Mouse (Mus musculus): ENCODE data around the gene Idi1. TPM values are rescaled to one million over a fixed set of nuclear protein-coding genes. Genes with fewer than 3 reads are reported as not detected.
"Not testable (repeated sequence)": the region's sequence is repeated elsewhere in the genome, so short reads cannot be mapped to it uniquely, and the experiment has no call there.

The Idi1 gene
- 1 to 10 TPM; 5.6 to 6.4 TPM for total RNA-seq (2021)

DNA sequence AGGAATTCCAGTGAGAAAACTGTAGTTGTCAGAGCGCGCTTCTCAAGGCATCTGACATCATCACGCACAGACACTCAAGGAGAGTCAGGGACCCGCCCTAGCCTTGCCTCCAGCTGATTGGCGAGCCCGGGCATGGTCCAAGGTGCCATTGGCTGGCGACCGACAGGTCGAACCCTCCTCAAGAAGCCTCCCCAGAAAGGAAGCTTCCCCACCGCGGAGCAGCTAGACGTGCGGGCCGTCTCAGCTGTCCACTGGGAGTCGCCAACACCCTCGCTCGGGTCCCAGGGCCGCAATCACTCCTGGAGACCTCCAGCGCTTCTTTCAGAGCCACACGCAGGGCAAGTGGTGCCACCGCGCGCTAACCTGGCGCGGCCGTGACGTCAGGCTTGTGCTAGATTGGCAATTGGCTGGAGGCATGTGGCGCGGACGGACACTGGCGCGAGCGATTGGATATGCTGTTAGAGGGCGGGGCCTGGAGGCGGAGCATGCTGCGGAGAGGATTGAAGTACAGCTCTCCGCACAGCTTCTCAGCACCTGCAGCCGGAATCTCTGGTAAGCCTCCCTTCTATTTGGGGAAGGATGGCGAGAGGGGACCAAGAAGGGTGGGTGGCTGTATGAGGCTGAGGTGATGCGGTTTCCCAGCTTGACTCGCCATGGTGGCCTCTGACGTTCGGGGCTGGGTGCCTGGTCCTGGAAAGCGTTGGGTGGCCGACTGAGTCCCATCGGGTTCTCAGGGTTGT is at the start of gene Idi1:
Gene Idi1, plus strand, starts transcription at position 57 of the 740 bp plus-strand sequence.
- peak; percentile 93 for DNase-seq (ENCODE audit: low spot score)
- intact Hi-C loops (cut with DNase I): loop anchor here (10.0 kb wide), 2 partner anchors 109 to 209 kb away; partner anchors contain the start of genes Gtpbp4 and Larp4b

DNA sequence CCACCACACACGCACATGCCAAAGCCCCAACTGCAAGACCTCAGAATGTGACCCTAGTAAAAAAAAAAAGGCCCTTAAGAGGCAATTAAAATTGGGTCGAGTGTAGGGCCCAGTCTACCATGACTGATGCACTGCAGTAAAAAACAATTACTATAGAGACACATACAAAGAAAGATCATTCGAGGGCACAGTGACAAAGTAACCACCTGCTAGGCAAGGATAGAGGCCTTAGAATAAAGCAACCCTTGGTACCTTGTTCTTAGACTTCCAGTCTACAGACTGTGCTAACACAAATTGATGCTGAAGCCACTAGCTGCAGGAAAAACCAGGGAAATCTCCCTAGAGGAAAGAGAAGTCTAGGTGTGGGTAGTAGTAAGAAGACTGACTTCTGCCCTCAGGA is 46.9 kb upstream of the Idi1 start:
- intact Hi-C loops (cut with DNase I): no loop called here
- DNase-seq (ENCODE audit: low spot score): no peak

DNA sequence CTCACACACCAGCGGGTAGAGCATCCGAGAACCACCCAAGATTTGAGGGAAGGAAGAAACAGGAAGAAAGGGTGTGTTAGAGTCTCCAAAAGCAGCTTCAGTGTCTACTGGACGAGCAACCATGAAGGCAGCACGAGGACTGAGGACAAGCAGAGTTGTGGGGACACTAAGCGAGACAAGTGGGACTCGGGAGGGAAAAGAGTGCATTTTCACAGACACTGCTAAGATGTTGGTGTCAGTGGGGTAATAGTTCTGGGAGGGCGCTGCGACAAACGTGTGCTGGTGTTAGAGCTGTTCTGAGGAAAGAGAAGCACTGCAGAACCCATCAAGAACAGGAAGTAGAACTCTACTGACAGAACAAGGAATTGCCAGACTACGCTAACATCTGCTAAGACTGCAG is 46.2 kb upstream of the Idi1 start:
- DNase-seq (ENCODE audit: low spot score): no peak
- intact Hi-C loops (cut with DNase I): no loop called here

DNA sequence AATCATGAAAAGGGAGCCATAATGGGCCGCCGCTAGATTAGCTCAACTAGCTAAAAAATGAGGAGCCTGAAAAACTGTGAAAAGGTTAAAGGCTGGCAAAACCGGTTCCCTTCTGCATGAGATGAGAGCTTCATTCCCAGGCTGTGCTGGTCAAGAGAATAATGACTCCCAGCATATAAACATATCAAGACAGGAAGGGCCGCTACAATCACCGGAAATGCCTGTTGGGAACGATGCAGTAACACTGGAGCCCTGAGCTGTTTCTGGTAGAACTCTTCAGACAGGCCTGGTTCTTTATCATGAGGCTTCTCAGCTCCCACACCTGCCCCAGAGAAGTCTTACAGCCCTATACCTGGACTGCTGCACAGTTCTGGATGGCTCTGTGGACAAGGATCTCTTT is 45.4 kb upstream of the Idi1 start:
- peak; percentile 16 for DNase-seq (ENCODE audit: low spot score)
- intact Hi-C loops (cut with DNase I): loop anchor here (10.0 kb wide), 1 partner anchor 155 kb away; the partner anchor contains the start of gene Gtpbp4

DNA sequence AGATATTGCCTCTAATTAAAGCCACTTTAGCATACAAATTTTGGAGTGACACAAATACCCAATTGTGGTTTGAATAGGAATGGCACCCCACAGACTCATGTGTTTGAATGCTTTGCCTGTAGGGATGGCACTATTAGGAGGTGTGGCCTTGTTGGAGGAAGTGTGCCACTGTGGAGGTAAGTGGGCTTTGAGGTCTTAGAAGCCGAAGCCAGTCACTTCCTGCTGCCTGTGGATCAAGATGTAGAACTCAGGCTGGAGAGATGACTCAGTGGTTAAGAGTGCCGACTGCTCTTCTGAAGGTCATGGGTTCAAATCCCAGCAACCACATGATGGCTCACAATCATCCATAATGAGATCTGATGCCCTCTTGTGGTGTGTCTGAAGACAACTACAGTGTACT is 44.4 kb upstream of the Idi1 start:
- DNase-seq (ENCODE audit: low spot score): no peak
- intact Hi-C loops (cut with DNase I): loop anchor here (10.0 kb wide), 1 partner anchor 154 kb away; the partner anchor contains the start of gene Gtpbp4

DNA sequence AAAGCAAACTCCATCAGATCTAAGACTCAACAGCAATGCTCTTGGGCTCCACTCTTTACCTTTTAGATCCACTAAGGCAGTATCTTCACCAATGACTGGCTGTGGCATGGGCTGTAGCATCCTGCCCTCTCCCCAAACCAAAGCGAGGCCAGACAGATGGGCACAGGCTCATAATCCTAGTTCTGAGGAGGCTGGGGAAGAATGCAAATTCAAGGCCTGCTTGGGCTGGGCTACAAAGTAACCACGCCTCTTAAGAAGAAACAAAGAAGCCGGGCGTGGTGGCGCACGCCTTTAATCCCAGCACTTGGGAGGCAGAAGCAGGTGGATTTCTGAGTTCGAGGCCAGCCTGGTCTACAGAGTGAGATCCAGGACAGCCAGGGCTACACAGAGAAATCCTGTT is 43.5 kb upstream of the Idi1 start:
- not testable (repeated sequence) for DNase-seq (ENCODE audit: low spot score)
- intact Hi-C loops (cut with DNase I): loop anchor here (10.0 kb wide), 1 partner anchor 153 kb away; the partner anchor contains the start of gene Gtpbp4

DNA sequence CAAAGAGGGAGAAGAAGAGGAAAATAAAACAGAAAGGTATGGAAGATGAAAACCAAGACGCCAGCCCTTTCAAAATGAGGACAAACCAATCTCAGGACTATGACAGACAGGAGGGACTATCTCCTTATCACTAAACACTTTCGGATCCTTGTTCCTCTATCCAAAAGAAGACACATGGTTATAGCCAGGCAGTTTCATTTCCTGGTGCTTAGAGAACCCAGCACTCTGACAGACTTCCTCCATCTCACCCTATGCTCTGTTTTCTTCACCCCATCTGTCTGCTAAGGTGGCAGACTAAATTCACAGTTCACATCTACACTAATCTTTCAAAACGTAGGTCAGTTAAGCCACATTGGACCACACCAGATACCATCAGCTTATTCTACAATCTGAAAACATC is 43.0 kb upstream of the Idi1 start:
- DNase-seq (ENCODE audit: low spot score): no peak
- intact Hi-C loops (cut with DNase I): loop anchor here (10.0 kb wide), 1 partner anchor 153 kb away; the partner anchor contains the start of gene Gtpbp4

DNA sequence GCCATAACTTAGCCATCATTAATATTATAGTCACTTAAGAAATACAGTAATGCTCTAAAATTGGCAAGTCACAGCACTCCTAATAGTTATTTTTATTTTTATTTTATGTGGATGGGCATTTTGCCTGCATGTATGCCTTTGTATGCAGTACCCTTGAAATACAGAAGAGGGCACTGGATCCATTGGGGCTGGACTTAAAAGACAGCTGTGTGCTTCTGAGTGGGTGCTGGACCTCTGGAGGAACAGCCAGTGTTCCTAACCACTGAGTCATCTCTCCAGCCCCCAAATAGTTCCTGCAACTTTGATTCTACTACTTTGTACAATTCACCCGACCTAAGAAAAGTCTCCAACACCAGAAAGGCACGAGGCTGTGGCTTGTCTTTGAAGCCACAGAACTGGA is 37.6 kb upstream of the Idi1 start:
- intact Hi-C loops (cut with DNase I): loop anchor here (2.0 to 10.0 kb wide), 2 partner anchors 23 to 147 kb away; partner anchors contain the start of genes Gtpbp4 and Wdr37
- DNase-seq (ENCODE audit: low spot score): no peak

DNA sequence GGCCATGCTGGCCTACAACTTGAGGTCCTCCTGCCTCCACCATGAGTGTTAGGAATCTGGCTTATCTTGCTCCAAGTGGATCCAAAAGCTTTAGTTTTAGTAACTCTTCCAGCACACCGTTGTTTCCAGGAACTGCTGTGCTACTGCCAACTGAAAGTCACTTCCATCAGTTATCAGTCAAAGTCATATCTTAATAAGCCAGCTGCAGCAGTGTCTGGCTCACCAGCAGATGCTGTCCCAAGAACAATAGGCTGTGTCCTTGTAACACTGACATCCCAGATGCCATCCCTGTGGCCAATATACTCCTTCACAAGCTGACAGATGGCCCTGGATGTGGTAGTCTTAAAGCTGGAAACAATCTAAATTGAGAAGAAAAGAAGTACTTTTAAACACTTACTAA is 36.0 kb upstream of the Idi1 start:
- DNase-seq (ENCODE audit: low spot score): no peak
- intact Hi-C loops (cut with DNase I): loop anchor here (10.0 kb wide), 1 partner anchor 145 kb away; the partner anchor contains the start of gene Gtpbp4

DNA sequence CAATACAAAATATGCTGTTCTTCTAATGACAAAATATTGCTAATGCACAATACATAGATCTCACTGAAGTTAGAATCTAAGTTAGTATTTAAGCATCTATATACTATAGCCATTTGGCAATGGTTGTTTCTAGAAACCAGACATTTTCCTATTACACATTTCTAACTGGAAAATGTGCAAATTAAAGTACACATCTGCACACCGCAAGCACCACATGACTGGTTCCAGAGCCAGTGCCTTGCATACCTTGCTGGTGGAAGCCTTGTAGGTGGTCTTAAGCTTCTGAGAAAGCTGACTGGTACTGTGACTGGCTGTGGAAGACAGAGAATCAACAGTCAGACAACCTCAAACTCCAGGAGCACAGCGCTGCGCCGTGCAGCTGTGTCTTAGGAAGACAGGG is 31.9 kb upstream of the Idi1 start:
- intact Hi-C loops (cut with DNase I): no loop called here
- no peak for DNase-seq (ENCODE audit: low spot score)

DNA sequence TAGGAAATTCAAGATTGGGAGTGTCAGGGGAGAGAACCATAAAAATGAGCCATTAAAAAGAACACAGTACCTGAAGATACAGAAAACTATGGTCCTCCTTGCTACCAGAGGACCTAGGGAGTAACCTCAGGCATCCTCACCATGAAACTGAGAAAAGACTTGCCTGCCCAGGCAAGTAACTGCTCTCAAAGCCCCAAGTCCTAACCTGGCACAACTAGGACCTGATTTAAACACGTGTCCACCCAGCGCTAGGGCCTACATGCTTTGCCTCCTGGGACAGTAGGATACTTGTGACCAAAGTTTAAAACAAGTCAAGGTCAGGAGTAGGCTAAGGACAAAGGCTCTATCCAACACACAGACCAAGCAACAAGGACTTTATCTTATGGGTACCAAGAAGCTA is 30.5 kb upstream of the Idi1 start:
- intact Hi-C loops (cut with DNase I): no loop called here
- no peak for DNase-seq (ENCODE audit: low spot score)

DNA sequence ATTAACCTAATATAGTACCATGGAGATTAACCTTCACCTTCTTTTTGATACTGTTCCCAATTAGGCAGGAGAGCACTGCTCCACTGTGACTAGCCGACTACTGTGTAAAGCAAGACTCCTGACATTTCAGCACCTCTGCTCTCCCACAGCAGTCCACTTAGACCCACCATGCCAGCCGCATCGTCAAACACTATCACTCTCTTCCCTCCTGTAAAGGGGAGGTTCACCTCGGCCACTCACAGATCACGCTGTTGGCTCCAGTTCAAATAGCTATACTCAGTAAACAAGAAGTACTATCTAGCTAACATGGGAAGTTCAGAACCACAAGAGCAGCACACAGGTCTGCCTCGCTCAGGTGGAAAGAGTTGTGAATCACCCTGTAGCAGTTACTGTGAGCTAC is 26.8 kb upstream of the Idi1 start:
- DNase-seq (ENCODE audit: low spot score): no peak
- intact Hi-C loops (cut with DNase I): no loop called here

DNA sequence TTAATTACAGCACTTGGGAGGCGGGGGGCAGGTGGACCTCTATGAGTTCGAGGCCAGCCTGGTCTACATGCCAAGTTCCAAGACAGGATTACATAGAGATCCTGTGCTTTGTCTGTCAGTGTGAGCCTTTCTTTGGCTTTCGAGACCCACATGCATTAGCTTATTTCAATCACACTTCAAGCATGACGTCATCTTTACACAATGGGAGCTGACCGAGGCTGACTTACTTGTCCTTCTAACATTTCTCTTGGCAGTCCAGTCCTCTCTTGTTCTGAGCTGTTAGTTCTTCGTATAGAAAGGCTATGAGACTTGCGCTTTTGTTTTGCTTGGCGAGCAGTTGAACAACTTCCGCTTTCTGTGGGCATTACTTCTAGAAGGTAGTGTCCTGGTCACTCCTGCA is 24.4 kb upstream of the Idi1 start:
- DNase-seq (ENCODE audit: low spot score): no peak
- intact Hi-C loops (cut with DNase I): no loop called here

DNA sequence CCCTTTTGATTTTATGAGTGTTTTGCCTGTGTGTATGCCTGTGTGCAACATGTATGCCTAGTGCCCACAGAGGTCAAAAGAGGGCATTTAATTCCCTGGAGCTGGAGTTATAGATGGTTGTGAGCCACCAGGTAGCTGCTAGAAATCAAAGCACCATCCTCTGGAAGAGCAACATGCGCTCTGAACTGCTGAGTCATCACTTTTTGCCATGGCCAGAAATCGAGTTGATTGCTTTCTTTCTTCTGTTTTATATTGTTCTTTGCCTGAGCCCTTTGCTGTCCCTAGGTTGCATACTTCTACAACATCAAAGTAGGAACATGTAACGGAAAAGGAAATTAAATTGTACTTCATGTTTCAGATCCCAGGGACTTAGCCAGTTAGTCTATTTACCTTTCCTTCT is 20.3 kb upstream of the Idi1 start:
- no peak for DNase-seq (ENCODE audit: low spot score)
- intact Hi-C loops (cut with DNase I): no loop called here

DNA sequence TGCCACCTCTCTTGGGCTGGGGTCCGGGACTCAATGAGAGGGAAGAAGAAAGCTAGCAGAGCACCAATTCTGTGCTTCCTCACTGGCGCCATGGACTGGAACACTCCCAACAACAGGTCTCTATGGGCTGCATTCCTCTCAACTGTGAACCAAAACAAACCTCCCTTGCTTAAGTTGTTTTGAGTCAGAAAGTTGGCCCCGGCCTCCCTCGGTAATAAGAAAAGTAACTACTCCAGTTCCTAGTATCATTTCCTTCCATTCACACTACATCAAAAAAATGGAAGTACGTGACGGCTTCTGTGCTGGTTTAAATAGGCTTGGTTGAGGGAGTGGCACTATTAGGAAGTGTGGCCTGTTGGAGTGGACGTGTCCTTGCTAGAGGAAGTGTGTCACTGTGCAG is 18.7 kb upstream of the Idi1 start:
- intact Hi-C loops (cut with DNase I): no loop called here
- peak; percentile 8 for DNase-seq (ENCODE audit: low spot score)

DNA sequence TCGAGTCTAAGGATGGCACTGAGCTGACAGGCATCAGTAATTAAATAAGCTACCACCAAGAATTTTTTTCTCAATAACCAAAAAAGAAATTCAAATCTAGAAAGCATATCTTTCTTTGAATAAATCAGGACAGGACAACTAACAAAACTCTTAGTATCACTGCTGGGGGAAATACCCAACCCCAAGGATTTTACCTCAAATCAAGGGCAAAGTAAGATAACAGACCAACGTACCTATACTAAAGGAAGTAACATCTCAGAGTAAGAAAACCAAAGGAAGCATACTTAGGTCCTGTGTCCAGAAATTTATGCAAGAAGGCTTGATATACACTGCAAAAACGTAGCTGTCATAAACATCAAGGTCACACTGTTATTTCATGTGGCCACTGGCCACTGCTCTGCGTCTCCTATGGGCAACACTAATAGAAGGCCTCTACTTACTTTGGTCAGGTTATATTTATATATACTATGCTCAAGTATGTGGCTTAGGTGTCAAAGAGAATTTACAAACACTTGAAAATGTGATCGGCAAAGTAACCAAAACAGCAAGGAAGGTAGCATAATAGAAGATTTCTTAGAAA is 15.6 kb upstream of the Idi1 start:
- DNase-seq (ENCODE audit: low spot score): no peak
- intact Hi-C loops (cut with DNase I): loop anchor here (2.0 kb wide), 1 partner anchor 23 kb away; no protein-coding TSS in a partner anchor

DNA sequence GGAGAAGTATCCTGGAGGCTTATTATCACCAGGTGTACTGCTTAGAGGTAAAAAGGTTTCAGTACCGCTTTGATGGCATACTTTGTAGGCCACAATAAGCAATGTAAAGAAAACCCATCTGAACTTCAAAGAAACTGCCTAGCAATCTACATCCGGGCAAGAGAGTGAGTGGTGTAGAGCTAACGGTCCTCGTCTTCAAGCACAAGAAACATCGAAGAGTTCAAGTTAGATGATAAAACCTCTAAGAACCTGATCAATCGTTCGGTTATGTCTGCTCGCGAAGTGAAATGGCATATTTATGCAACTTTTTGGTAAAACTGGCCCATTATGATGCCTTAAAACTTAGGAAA is 15.2 kb upstream of the Idi1 start:
- DNase-seq (ENCODE audit: low spot score): no peak
- intact Hi-C loops (cut with DNase I): loop anchor here (2.0 kb wide), 1 partner anchor 23 kb away; no protein-coding TSS in a partner anchor

DNA sequence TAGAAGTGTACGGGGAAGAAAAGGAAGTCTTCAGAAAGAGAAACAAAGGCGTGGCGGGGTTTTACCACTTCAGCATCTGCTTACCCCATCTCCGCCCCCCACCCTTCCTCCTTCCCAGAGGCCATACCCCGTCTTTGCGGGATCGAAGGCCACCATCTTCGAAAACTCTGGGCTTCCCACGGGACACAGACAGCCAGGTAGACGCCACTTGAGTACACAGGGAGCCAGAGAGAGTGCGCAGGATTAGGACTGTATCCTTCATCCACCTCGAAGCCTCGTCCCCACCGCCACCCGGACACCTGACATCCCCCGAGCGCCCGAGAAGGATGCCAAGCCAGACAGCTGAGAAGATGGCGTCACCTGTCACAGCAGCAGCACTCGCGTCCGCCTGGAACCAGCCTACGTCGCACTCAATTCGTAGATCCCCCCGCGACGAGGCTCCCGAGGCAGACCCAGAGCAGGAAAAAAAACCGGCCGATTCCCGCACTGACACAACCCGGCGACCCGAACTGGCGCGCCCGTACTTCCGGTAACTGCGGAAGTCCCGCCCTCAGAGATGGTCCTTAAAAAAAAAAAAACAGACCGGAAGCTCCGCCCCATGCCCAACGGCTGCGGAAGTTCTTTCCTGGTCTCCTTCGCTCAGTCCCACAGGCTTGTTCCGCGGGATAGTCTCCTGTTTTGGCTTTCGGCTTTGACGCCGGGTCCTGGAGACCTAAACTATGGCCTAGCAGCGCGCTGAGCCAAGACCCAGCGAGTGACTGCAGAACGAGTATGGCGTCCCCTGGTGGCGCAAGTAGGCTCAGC is 14.6 kb upstream of the Idi1 start:
- peak; percentile 79 for DNase-seq (ENCODE audit: low spot score)
- intact Hi-C loops (cut with DNase I): loop anchor here (2.0 kb wide), 1 partner anchor 24 kb away; no protein-coding TSS in a partner anchor

DNA sequence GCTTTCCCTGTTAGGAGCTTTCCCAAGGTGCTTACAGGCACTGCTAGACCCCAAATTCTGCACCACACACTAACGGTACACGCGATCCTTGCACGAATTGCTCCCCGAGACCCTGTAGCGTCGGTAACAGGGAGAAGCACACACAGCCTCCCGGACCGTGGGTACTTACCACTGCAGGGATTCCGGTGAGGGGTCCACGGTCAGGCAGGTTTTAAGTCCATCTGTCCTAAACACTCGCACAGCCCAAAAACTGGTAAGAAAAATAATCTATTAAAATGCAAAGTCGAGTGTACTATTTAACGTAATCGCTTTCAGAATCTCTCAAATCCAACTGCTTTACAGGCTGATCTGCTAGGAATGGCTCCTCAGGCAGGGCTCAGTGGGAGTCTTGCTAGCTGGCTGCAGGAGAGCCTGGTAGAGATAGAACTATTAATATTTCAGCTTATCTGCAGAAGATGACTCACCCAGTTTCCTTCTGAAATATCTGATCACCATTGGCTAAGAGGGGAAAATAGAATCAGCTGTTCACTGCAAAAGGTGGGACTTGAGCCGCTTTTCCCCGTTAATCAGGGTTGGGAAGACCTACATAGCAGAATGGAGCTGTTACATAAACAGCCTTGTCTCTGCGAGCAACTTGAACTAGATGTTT is 13.9 kb upstream of the Idi1 start, which contains the start of gene Wdr37:
Gene Wdr37, minus strand, starts transcription at position 596 of the 649 bp plus-strand sequence.
- DNase-seq (ENCODE audit: low spot score): no peak
- intact Hi-C loops (cut with DNase I): loop anchor here (2.0 kb wide), 1 partner anchor 25 kb away; no protein-coding TSS in a partner anchor

DNA sequence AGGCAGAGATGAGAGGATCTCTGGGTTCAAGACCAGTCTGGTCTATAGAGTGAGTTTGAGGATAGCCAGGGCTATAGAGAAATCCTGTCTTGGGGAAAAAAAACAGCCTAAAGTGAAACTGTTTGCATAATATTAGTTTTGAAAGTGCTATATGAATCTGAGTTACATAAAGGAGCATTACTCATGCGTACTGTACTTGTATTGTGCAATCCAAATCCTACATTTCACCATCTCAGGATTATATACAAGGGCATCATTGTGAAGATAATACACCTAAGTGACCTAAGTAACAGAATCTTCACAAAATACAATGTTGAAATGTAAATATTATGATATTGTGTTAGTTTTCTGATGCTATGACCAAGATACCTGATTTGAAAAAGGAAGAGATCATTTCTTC is 11.5 kb upstream of the Idi1 start:
- intact Hi-C loops (cut with DNase I): no loop called here
- DNase-seq (ENCODE audit: low spot score): no peak
